Mouse (Mus musculus) heart, embryonic 12.5 days (tissue): ENCODE measurements around the gene Srcin1. TPM values are rescaled to one million over a fixed set of nuclear protein-coding genes. Genes with fewer than 3 reads are reported as not detected.

ENCODE experiments used
- ATAC-seq: fragments of 200-750 bp; cut with Nextera tagmentation; 2 replicates; pipeline ENCODE4 v1.8.0; 2017; ENCODE audit warnings: moderate TSS enrichment, moderate library complexity; ENCODE audit not compliant: insufficient number of reproducible peaks, low FRiP score
- H3K27ac ChIP-seq: fragments of 300-500 bp; sonication (generic); 2 replicates; pipeline ENCODE4 v1.5.1; 2016; ENCODE audit warnings: mild to moderate bottlenecking, moderate library complexity; ENCODE audit not compliant: poor library complexity, severe bottlenecking
- H3K27me3 ChIP-seq: fragments of 300-500 bp; sonication (generic); replicated peaks from 2 replicates; pipeline ENCODE4 v1.6.1; 2016; ENCODE audit warnings: mild to moderate bottlenecking, moderate library complexity
- H3K36me3 ChIP-seq: fragments of 300-500 bp; sonication (generic); 2 replicates; pipeline ENCODE4 v1.6.1; 2016; ENCODE audit warnings: mild to moderate bottlenecking, moderate library complexity
- H3K4me1 ChIP-seq: fragments of 300-500 bp; sonication (generic); replicated peaks from 2 replicates; pipeline ENCODE4 v1.6.1; 2016; ENCODE audit warnings: mild to moderate bottlenecking
- H3K4me2 ChIP-seq: fragments of 300-500 bp; sonication (generic); 2 replicates; pipeline ENCODE4 v1.6.1; 2016; ENCODE audit warnings: mild to moderate bottlenecking, moderate library complexity
- H3K4me3 ChIP-seq: fragments of 300-500 bp; sonication (generic); 2 replicates; pipeline ENCODE4 v1.5.1; 2016; ENCODE audit warnings: mild to moderate bottlenecking
- H3K9ac ChIP-seq: fragments of 300-500 bp; sonication (generic); 2 replicates; pipeline ENCODE4 v1.6.1; 2016; ENCODE audit warnings: mild to moderate bottlenecking, moderate library complexity
- H3K9me3 ChIP-seq: fragments of 300-500 bp; sonication (generic); replicated peaks from 2 replicates; pipeline ENCODE4 v1.6.1; 2016; ENCODE audit warnings: mild to moderate bottlenecking, moderate library complexity
- WGBS: fragments of 180-500 bp; shearing (Covaris S2); methylation state at CpG from one replicate; pipeline ENCODE4 v1.1.7; 2016; 5-methylcytosine and 5-hydroxymethylcytosine counted together
- polyA plus RNA-seq: library from polyadenylated mRNA; unstranded; fragments of >200 nt; fragmentation: Nextera tagmentation; extraction: Ambion mirVana; gene quantifications from 2 replicates; pipeline ENCODE4 v1.2.1, GENCODE M21; 2016

Srcin1 gene
- polyA plus RNA-seq, 1 experiment from 2014 or later, result not detected

- H3K9me3 ChIP-seq, result no peaks in the 10 kb centered on the region
- H3K36me3 ChIP-seq, result no peaks in the 10 kb centered on the region
- H3K27ac ChIP-seq, result no peak overlapping the region
- no peak overlapping the region for H3K9ac ChIP-seq
- no peak overlapping the region for H3K4me2 ChIP-seq
- H3K4me3 ChIP-seq, result no peak overlapping the region
- no peak for ATAC-seq
- H3K27me3 ChIP-seq, result peaks cover 86% of the 10 kb centered on the region
- whole genome bisulfite sequencing, result 45% methylated on average over 6 of the region's 6 CpGs
- H3K4me1 ChIP-seq, result peaks cover 12% of the 10 kb centered on the region
Measured at GRCm38 (mm10) chr11:97555144-97555543, 20.8 kb downstream of the Srcin1 start.

DNA sequence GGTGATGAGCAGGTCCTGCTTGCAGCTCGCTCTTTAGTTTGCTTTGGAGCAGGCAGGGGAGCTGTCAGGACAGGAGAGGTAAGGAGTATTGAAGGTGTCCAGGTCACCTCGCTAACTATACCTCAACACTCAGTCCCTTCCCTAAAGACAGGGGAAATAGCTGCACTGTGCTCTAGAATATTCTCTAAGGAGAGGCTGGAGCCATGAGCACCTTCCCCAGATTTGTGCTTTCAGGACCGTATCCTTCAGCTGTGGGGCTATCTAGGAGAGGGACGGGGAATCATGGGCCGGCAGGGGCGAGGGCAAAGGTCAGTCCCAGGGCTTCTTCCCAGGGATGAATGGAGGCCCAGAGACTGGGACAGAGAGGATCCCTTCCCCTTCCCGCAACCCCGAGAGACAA, 23.8 kb downstream of the Srcin1 start:
- Histone ChIP-seq H3K4me1 (peaks cover 5% of the 10 kb centered on the region; the same call in 1 of the 2 replicates), H3K9me3 (no peaks in the 10 kb centered on the region), H3K4me2 (no peak overlapping the region), H3K9ac (no peak overlapping the region), H3K27ac (no peak overlapping the region), H3K4me3 (no peak overlapping the region), H3K36me3 (no peaks in the 10 kb centered on the region), H3K27me3 (peaks cover 87% of the 10 kb centered on the region)
- WGBS, result 8% methylated on average over 8 of the region's 8 CpGs
- no peak for ATAC-seq

DNA sequence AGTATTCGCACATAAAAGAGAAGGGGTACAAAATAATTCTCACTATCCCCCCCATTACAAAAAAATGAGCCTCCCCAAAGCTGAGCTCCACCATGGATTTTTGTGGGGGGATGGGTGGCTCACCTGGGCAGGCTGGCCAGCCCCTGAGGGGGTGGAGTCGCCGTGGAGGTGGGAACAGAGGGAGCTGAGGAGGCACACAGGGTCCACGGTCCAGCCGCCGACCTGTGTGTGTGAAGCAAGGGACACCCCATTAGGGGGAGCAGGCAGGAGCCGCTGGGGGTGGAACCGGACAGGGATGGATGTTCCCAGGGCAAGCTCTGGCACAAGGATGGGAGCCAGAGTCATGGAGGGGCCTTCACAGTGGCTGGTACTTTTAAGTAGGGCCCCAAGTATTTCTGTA, 27.2 kb downstream of the Srcin1 start:
- no peaks in the 10 kb centered on the region for H3K9me3 ChIP-seq
- WGBS, result 33% methylated on average over 8 of the region's 8 CpGs
- H3K4me2 ChIP-seq, result no peak overlapping the region
- no peak for ATAC-seq
- H3K4me1 ChIP-seq, result peaks cover 13% of the 10 kb centered on the region
- H3K27ac ChIP-seq, result no peak overlapping the region
- H3K9ac ChIP-seq, result no peak overlapping the region
- H3K27me3 ChIP-seq, result peaks cover 100% of the 10 kb centered on the region
- no peaks in the 10 kb centered on the region for H3K36me3 ChIP-seq
- H3K4me3 ChIP-seq, result no peak overlapping the region

- no peak for ATAC-seq
- WGBS, result 58% methylated on average over 12 of the region's 12 CpGs
- no peak overlapping the region for H3K27ac ChIP-seq
Measured at GRCm38 (mm10) chr11:97547957-97548706, 27.9 kb downstream of the Srcin1 start.

DNA sequence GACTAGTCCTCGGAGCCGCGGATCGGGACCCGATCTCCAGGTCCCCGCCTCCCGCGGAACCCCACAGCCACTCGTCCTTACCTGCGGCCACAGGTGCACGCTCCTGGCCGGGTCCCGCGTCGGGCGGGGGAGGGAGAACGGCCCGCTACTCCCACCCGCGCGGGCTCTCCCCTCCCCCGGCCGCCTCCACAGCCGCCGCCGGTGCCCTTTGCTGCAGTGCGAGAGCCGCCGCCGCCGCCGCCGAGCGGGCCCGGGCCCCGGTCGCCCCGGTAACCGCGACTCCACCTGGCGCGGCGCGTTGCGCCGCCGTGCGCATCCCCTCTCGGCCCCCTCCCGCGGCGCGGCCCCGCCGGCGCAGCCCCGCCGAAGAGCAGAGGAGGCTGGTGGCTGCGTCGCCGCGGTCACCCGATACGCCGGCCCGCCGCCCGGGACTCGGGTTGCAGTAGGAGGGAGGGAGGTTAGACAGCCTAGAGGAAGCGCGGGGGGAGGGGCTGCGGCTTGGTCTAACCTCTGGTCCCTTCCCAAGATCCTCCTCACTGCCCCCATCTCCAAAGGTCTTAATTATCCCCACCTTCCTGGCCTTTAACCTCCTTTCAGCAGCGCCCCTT, 29.1 kb downstream of the Srcin1 start:
- Histone ChIP-seq H3K9me3 (no peaks in the 10 kb centered on the region), H3K9ac (peak overlapping the region; percentile 73), H3K36me3 (no peaks in the 10 kb centered on the region), H3K27ac (no peak overlapping the region), H3K27me3 (peaks cover 100% of the 10 kb centered on the region), H3K4me3 (peak overlapping the region; percentile 69), H3K4me2 (peak overlapping the region; percentile 100), H3K4me1 (peaks cover 13% of the 10 kb centered on the region)
- peak; percentile 38; the same call in 1 of the 2 replicates for ATAC-seq
- WGBS, result 1% methylated on average over 54 of the region's 73 CpGs

More at GRCm38 (mm10) chr11:97547957-97548706, 27.9 kb downstream of the Srcin1 start:
- no peaks in the 10 kb centered on the region for H3K9me3 ChIP-seq
- H3K27me3 ChIP-seq, result peaks cover 100% of the 10 kb centered on the region
- no peak overlapping the region for H3K4me2 ChIP-seq
- peaks cover 13% of the 10 kb centered on the region for H3K4me1 ChIP-seq
- no peak overlapping the region for H3K9ac ChIP-seq
- no peak overlapping the region for H3K4me3 ChIP-seq
- H3K36me3 ChIP-seq, result no peaks in the 10 kb centered on the region

GRCm38 (mm10) chr11:97545808-97546560, 30.0 kb downstream of the Srcin1 start:
- no peaks in the 10 kb centered on the region for H3K36me3 ChIP-seq
- no peak overlapping the region for H3K27ac ChIP-seq
- H3K9me3 ChIP-seq, result no peaks in the 10 kb centered on the region
- 5% methylated on average over 26 of the region's 26 CpGs for whole genome bisulfite sequencing
- peaks cover 13% of the 10 kb centered on the region for H3K4me1 ChIP-seq
- H3K9ac ChIP-seq, result peak overlapping the region; percentile 73
- ATAC-seq, result no peak
- H3K4me2 ChIP-seq, result peak overlapping the region; percentile 100
- peaks cover 100% of the 10 kb centered on the region for H3K27me3 ChIP-seq
- H3K4me3 ChIP-seq, result peak overlapping the region; percentile 69

GRCm38 (mm10) chr11:97543883-97544282, 32.1 kb downstream of the Srcin1 start:
- Histone ChIP-seq H3K9me3 (no peaks in the 10 kb centered on the region), H3K4me1 (peaks cover 13% of the 10 kb centered on the region), H3K4me2 (no peak overlapping the region), H3K36me3 (no peaks in the 10 kb centered on the region), H3K4me3 (no peak overlapping the region), H3K27ac (no peak overlapping the region), H3K27me3 (peaks cover 98% of the 10 kb centered on the region), H3K9ac (no peak overlapping the region)
- WGBS, result 76% methylated on average over 9 of the region's 9 CpGs
- no peak for ATAC-seq

DNA sequence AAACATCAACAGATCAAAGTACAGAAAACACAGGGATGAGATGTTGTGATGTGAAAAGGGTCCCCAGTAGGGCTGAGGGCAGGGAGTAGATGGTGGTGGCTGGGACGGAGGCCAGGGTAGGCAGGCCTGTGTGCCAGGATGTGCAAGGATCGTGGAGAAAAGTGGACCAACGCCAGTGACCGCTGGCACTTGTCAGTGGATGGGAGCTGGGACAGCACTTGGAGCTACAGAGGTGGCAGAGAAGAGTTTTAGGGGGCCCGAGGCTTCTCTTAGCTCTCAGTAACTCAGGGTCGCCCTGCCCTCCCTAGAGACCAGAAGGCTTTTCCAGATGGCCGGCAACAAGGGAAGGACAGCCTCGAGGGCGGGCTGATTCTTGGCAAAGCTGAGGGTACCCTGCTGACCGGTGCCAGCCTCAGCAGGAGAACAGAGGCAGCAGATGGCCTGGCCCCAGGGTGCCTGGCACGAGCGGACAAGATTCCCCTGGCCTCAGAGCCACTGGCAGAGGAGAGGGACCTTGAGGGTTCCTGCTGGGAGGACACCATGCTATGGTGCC, 32.7 kb downstream of the Srcin1 start:
- Histone ChIP-seq H3K4me1 (peaks cover 13% of the 10 kb centered on the region), H3K27ac (no peak overlapping the region), H3K9me3 (no peaks in the 10 kb centered on the region), H3K27me3 (peaks cover 98% of the 10 kb centered on the region), H3K9ac (no peak overlapping the region), H3K4me2 (no peak overlapping the region), H3K36me3 (no peaks in the 10 kb centered on the region), H3K4me3 (no peak overlapping the region)
- WGBS, result 54% methylated on average over 12 of the region's 12 CpGs
- ATAC-seq, result no peak

DNA sequence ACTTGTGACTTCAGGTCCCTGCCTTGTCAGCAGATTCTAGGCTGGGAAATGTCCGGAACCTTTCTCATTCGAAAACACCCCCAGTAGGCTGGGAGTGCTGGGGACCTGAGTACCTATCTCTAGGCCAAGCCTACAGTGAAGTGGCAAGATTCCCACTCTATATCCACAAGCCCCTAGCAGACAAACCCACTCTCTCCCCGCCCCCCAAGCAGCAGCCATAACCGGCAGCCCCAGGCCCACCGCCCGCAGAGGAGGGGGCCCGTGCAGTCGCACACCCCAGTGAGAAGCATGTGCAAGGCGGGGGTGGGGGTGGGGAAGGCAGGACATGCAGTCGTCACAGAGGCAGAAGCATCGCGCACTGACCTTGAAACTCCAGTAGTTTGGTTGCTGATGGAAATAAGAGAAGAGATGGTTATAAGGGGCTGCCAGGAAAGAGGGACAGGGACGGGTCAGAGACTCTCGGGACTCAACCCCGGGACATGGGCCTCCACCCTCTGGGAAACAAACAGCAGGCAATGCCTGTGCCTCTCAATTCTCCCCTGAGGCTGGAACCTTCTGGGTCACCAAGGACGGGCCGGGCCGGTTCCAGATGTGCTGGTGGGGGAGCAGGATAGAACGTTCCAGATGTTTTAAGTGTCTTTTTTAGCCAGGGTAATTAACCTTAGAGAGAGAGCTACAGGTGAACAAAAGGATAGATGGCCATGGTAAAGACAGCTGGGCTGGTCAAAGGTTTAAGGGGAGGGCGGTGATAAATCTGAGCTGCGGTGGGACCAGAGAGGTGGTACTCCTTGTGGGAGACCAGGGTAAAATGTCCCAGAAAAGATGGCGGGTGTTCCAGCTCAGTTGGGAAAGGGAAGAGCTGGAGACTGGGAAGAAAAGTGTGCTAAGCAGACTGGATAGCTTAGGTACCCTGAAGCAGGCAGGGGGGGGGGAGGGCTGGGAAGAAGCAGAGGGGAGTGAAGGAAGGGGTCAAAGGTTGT, 33.5 kb downstream of the Srcin1 start:
- Histone ChIP-seq H3K4me3 (no peak overlapping the region), H3K9ac (no peak overlapping the region), H3K9me3 (no peaks in the 10 kb centered on the region), H3K27ac (no peak overlapping the region), H3K4me2 (no peak overlapping the region), H3K36me3 (no peaks in the 10 kb centered on the region), H3K27me3 (peaks cover 98% of the 10 kb centered on the region), H3K4me1 (peaks cover 14% of the 10 kb centered on the region)
- ATAC-seq, result no peak
- 76% methylated on average over 22 of the region's 22 CpGs for WGBS

DNA sequence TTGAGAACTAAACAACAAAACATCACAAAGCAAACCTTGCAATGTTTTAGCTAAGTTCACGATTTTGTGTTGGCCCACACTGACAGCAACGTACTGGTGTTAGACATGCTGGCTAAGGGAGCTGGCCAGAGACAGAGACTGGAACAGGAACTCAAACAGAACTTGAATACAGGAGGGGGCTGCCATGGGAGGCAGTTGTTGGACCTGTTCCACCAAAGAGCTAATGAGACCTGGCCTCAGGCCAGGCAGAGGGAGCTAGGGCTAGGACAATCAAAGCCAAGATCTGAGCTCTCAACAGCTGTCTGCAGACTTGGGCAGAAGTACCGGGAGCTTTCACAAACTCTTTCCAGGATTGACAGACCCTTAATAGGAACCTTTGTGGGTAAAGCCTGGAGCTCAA, 35.4 kb downstream of the Srcin1 start:
- no peak overlapping the region for H3K4me3 ChIP-seq
- 40% methylated on average over 3 of the region's 3 CpGs for WGBS
- no peak overlapping the region for H3K27ac ChIP-seq
- peaks cover 15% of the 10 kb centered on the region for H3K4me1 ChIP-seq
- H3K27me3 ChIP-seq, result peaks cover 98% of the 10 kb centered on the region
- H3K9ac ChIP-seq, result no peak overlapping the region
- H3K9me3 ChIP-seq, result no peaks in the 10 kb centered on the region
- no peak overlapping the region for H3K4me2 ChIP-seq
- no peak for ATAC-seq
- no peaks in the 10 kb centered on the region for H3K36me3 ChIP-seq
